Mouse (Mus musculus) ES-Bruce4 (cell line): ENCODE measurements at regions not wholly inside any gene's neighbourhood (a gene's known extent, or its start where the extent isn't known, plus 50 kb on each side); places are given as distances from the start of the nearest gene placed in this dataset.

Experiments
- CTCF ChIP-seq: IDR thresholded peaks from one replicate; pipeline ENCODE4 v1.8.1; 2011; ENCODE audit warnings: low read depth, low read length
- EP300 ChIP-seq: IDR thresholded peaks from 2 replicates; pipeline ENCODE4 v1.6.1; 2011; ENCODE audit warnings: low read depth, low read length; ENCODE audit not compliant: insufficient read depth
- POLR2A ChIP-seq: IDR thresholded peaks from one replicate; pipeline ENCODE4 v1.8.1; 2011; ENCODE audit warnings: low read length; ENCODE audit not compliant: insufficient read depth

DNA sequence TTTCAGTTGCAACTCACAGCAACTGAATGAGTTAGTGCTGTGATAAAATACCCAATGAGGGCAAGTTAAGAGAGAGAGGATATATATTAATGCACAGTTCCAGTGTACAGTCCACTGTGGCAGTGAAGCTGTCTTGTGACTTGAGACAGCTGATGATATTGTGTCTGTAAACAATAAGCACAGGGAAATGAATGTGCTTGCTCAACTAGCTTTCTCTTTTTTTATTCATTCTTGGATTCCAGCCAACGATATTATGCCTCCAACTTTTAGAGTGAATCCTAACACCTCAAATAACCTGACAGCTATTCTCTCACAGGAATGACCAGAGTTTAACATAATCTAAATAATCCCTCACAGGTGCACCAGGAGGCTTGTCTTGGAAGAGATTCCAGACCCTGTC lies 526.3 kb upstream of the N6amt1 start:
- TF ChIP-seq CTCF (no peak), POLR2A (no peak), EP300 (no peak)
